Mouse (Mus musculus) lung, embryonic 14.5 days (tissue): Measurements from ENCODE around the gene Notch4. TPM values are rescaled to one million over a fixed set of nuclear protein-coding genes. Genes with fewer than 3 reads are reported as not detected.
A peak's percentile ranks its signal among the peaks of the same experiment; 100 is the strongest.

Source experiments
- ATAC-seq: fragments of 200-750 bp; cut with Nextera tagmentation; 2 replicates; pipeline ENCODE4 v1.8.0; 2017; ENCODE audit warnings: mild to moderate bottlenecking, moderate TSS enrichment, moderate library complexity; ENCODE audit not compliant: insufficient read depth
- DNase-seq: peaks from one replicate; pipeline ENCODE4 v3.0.0-alpha.2; 2015
- H3K27ac ChIP-seq: fragments of 300-500 bp; sonication (generic); 2 replicates; pipeline ENCODE4 v1.5.1; 2014; ENCODE audit warnings: low read depth, mild to moderate bottlenecking, moderate library complexity
- H3K27me3 ChIP-seq: fragments of 300-500 bp; sonication (generic); 2 replicates; pipeline ENCODE4 v1.6.1; 2014; ENCODE audit warnings: low read length, control low read depth; ENCODE audit not compliant: insufficient read depth
- H3K36me3 ChIP-seq: fragments of 300-500 bp; sonication (generic); 2 replicates; pipeline ENCODE4 v1.6.1; 2014; ENCODE audit warnings: control low read depth; ENCODE audit not compliant: insufficient read depth
- H3K4me1 ChIP-seq: fragments of 300-500 bp; sonication (generic); 2 replicates; pipeline ENCODE4 v1.6.1; 2014; ENCODE audit warnings: antibody characterized with exemption, control low read depth; ENCODE audit not compliant: insufficient read depth
- H3K4me2 ChIP-seq: fragments of 300-500 bp; sonication (generic); 2 replicates; pipeline ENCODE4 v1.6.1; 2014; ENCODE audit warnings: mild to moderate bottlenecking
- H3K4me3 ChIP-seq: fragments of 300-500 bp; sonication (generic); 2 replicates; pipeline ENCODE4 v1.5.1; 2014; ENCODE audit warnings: low read depth, low read length
- H3K9ac ChIP-seq: fragments of 300-500 bp; sonication (generic); 2 replicates; pipeline ENCODE4 v1.6.1; 2014
- H3K9me3 ChIP-seq: fragments of 300-500 bp; sonication (generic); 2 replicates; pipeline ENCODE4 v1.6.1; 2016; ENCODE audit warnings: low read depth, low read length, control low read depth
- CTCF ChIP-seq: IDR thresholded peaks from 2 replicates; pipeline ENCODE4 v1.5.1; 2016; ENCODE audit warnings: antibody characterized with exemption, low read depth
- WGBS: fragments of 180-500 bp; shearing (Covaris S2); extraction: QIAGEN DNeasy Blood & Tissue Kit; methylation state at CpG from one replicate; pipeline ENCODE4 v1.1.7; 2014; 5-methylcytosine and 5-hydroxymethylcytosine counted together
- polyA plus RNA-seq: library from polyadenylated mRNA; unstranded; fragments of >200 nt; fragmentation: Nextera tagmentation; extraction: Ambion mirVana; gene quantifications from 2 replicates; pipeline ENCODE4 v1.2.1, GENCODE M21; 2014

The Notch4 gene
- polyA plus RNA-seq, 1 experiment from 2014 or later: 8.5 TPM

DNA sequence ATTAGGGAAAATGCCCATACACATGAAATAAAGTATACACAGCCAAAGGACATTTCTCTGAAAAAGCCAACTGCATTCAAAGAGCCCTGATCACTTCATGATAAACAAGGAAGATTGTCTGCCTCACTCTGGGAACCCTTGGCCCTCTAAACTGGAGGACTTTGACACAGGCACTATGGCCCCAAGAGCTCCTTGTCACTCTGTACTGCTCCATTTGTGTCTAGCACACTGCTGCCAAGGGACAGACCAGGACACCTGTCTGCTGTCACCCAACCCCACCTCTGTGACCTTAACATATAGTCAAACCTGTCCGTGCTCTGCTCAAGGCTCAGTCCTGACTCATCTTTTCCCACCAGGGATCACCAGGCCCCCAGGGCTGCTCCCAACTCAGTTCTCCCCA, 17.3 kb upstream of the Notch4 start:
- ATAC-seq (no peak), DNase-seq (no peak)
- TF ChIP-seq CTCF: no peak
- Histone ChIP-seq H3K27me3 (no peaks in the 10 kb centered on the region), H3K9me3 (no peaks in the 10 kb centered on the region), H3K9ac (no peak overlapping the region), H3K4me2 (no peak overlapping the region), H3K4me1 (no peaks in the 10 kb centered on the region), H3K27ac (no peak overlapping the region), H3K36me3 (no peaks in the 10 kb centered on the region), H3K4me3 (no peak overlapping the region)
- 74% methylated on average over 1 of the region's 1 CpGs for WGBS

GRCm38 (mm10) chr17:34547601-34548000, 16.5 kb upstream of the Notch4 start:
- Histone ChIP-seq H3K4me3 (no peak overlapping the region), H3K9ac (no peak overlapping the region), H3K36me3 (no peaks in the 10 kb centered on the region), H3K27ac (no peak overlapping the region), H3K9me3 (no peaks in the 10 kb centered on the region), H3K4me1 (no peaks in the 10 kb centered on the region), H3K4me2 (no peak overlapping the region), H3K27me3 (no peaks in the 10 kb centered on the region)
- no peak for TF ChIP-seq CTCF
- DNase-seq: no peak
- WGBS: 84% methylated on average over 4 of the region's 4 CpGs
- ATAC-seq: no peak

GRCm38 (mm10) chr17:34549156-34549555, 14.9 kb upstream of the Notch4 start:
- no peaks in the 10 kb centered on the region for H3K4me1 ChIP-seq
- no peak for TF ChIP-seq CTCF
- ATAC-seq (no peak), DNase-seq (no peak)
- H3K36me3 ChIP-seq: no peaks in the 10 kb centered on the region
- no peak overlapping the region for H3K9ac ChIP-seq
- H3K4me3 ChIP-seq: no peak overlapping the region
- 85% methylated on average over 3 of the region's 3 CpGs for WGBS
- H3K27me3 ChIP-seq: no peaks in the 10 kb centered on the region
- H3K27ac ChIP-seq: no peak overlapping the region
- H3K4me2 ChIP-seq: no peak overlapping the region
- no peaks in the 10 kb centered on the region for H3K9me3 ChIP-seq

DNA sequence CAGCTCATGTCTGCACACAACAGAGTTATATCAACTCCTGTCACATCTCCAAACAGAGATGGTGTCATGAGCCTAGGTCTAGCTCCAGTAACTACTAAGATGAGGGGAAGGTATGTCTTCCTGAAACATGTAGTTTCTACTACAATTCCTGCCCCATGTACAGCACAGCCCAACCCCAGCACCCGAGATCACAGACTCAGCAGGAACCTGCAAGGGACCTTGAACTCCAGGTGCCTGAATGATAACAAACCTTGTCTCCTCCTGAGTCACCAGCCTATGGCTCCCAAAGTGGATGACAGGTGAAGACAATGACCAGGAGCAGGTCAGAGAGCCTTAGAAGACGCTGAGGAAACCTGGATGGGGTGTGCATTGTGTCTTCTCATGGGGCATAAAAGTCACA, 14.2 kb upstream of the Notch4 start:
- no peaks in the 10 kb centered on the region for H3K27me3 ChIP-seq
- H3K9ac ChIP-seq: no peak overlapping the region
- H3K4me2 ChIP-seq: no peak overlapping the region
- WGBS: 63% methylated on average over 2 of the region's 2 CpGs
- no peak overlapping the region for H3K27ac ChIP-seq
- no peak for TF ChIP-seq CTCF
- H3K4me1 ChIP-seq: no peaks in the 10 kb centered on the region
- DNase-seq: no peak
- no peak overlapping the region for H3K4me3 ChIP-seq
- no peaks in the 10 kb centered on the region for H3K36me3 ChIP-seq
- ATAC-seq: no peak
- H3K9me3 ChIP-seq: no peaks in the 10 kb centered on the region

GRCm38 (mm10) chr17:34555483-34555882, 8.6 kb upstream of the Notch4 start:
- no peak overlapping the region for H3K9ac ChIP-seq
- DNase-seq: peak; percentile 86
- no peaks in the 10 kb centered on the region for H3K27me3 ChIP-seq
- H3K9me3 ChIP-seq: no peaks in the 10 kb centered on the region
- ATAC-seq: peak; percentile 28; the same call in 1 of the 2 replicates
- H3K27ac ChIP-seq: no peak overlapping the region
- 13% methylated on average over 5 of the region's 5 CpGs for WGBS
- no peak overlapping the region for H3K4me3 ChIP-seq
- peak; percentile 95 for TF ChIP-seq CTCF
- no peaks in the 10 kb centered on the region for H3K4me1 ChIP-seq
- H3K36me3 ChIP-seq: no peaks in the 10 kb centered on the region
- no peak overlapping the region for H3K4me2 ChIP-seq

- no peak overlapping the region for H3K4me2 ChIP-seq
- ATAC-seq (no peak), DNase-seq (no peak)
- no peaks in the 10 kb centered on the region for H3K4me1 ChIP-seq
- no peak overlapping the region for H3K4me3 ChIP-seq
- WGBS: 77% methylated on average over 8 of the region's 8 CpGs
- H3K27ac ChIP-seq: no peak overlapping the region
- no peaks in the 10 kb centered on the region for H3K9me3 ChIP-seq
- TF ChIP-seq CTCF: no peak
- no peak overlapping the region for H3K9ac ChIP-seq
- H3K36me3 ChIP-seq: no peaks in the 10 kb centered on the region
- H3K27me3 ChIP-seq: no peaks in the 10 kb centered on the region
Measured at GRCm38 (mm10) chr17:34556406-34556805, 7.7 kb upstream of the Notch4 start.

- ATAC-seq (no peak), DNase-seq (no peak)
- Histone ChIP-seq H3K36me3 (no peaks in the 10 kb centered on the region), H3K4me2 (no peak overlapping the region), H3K27ac (no peak overlapping the region), H3K4me3 (no peak overlapping the region), H3K4me1 (no peaks in the 10 kb centered on the region), H3K27me3 (no peaks in the 10 kb centered on the region), H3K9me3 (no peaks in the 10 kb centered on the region), H3K9ac (no peak overlapping the region)
- no peak for TF ChIP-seq CTCF
- WGBS: 66% methylated on average over 11 of the region's 11 CpGs
Measured at GRCm38 (mm10) chr17:34557411-34557810, 6.7 kb upstream of the Notch4 start.

GRCm38 (mm10) chr17:34559116-34559515, 5.0 kb upstream of the Notch4 start:
- WGBS: 72% methylated on average over 7 of the region's 7 CpGs
- no peak for ATAC-seq
- H3K27ac ChIP-seq: no peak overlapping the region

More at GRCm38 (mm10) chr17:34559116-34559515, 5.0 kb upstream of the Notch4 start:
- DNase-seq: no peak
- H3K4me1 ChIP-seq: 0 out of 2 replicates have a peak, but pooled peaks cover under 1% of the 10 kb centered on the region
- H3K4me2 ChIP-seq: no peak overlapping the region
- H3K9me3 ChIP-seq: no peaks in the 10 kb centered on the region
- no peaks in the 10 kb centered on the region for H3K27me3 ChIP-seq
- no peak overlapping the region for H3K9ac ChIP-seq
- no peak for TF ChIP-seq CTCF
- no peaks in the 10 kb centered on the region for H3K36me3 ChIP-seq
- no peak overlapping the region for H3K4me3 ChIP-seq
